Mouse (Mus musculus) neutrophil, adult 83 days (primary cell): ENCODE results near the gene Prkrip1. TPM values are rescaled to one million over a fixed set of nuclear protein-coding genes. Genes with fewer than 3 reads are reported as not detected.

Experiments used
- total RNA-seq, 2 experiments: library from RNA; stranded (reverse); gene quantifications; one replicate each; pipeline ENCODE4 v1.2.4; 2023

Gene Prkrip1
- total RNA-seq = 10 to 100 TPM; 18.0 to 22.7 TPM

GRCm38 (mm10) chr5:136198474-136199391, at the start of gene Prkrip1:
TSS of gene Prkrip1 (minus strand) at chr5:136198963.

GRCm38 (mm10) chr5:136246452-136246838, 47.7 kb upstream of the Prkrip1 start, which contains the start of gene Sh2b2:
TSS of gene Sh2b2 (minus strand) at chr5:136246556.

DNA sequence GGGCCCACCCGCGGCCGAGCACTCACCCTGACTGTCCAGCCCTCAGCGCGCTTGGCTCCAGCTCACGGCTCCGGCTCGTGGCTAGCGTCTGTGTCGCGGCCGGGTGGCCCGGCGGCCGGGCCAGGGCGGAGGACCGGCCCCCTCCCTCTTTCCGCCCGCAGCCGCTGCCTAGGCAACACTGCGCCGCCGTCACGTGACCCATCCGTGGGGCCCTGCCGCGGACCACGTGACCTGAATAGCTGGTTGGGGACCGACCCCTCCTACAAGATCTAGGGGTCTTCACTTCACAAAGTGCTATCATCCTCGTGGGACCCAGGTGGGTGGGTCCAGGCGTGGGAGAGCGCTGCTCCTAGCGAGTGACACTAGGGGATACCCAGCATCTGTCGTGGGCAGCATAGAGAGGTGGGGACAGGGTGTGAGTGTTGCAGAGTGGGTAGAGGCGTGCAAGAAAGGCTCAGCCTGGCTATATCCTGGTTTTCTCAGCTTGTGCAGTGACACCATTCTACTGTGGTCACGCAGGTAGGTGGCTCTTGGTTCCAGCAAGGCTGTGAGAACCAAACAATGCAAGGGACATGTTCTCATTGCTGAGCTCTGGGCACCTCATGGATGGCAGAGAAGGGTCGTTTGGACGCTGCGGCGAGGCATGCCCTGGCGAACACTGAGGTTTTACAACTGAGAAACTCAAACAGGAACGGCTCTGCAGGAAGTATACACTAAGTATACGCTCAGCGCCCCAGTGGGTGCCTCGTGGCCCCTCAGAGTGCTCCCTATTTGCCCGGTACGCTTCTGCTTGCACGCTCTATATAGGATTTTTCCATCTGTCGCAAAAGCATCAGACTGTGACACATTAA, 28.0 kb downstream of the Prkrip1 start, which contains the start of gene Orai2:
Orai2 (minus strand) TSS at position 202 of the 851 bp plus-strand sequence.

GRCm38 (mm10) chr5:136135571-136136291, 63.0 kb downstream of the Prkrip1 start, which contains the start of the genes Lrwd1 and Alkbh4:
TSS of gene Lrwd1 (minus strand) at chr5:136136074.
TSS of gene Alkbh4 (plus strand) at chr5:136136146.

Other genes with a start within 250 kb of the Prkrip1 start
- 1 to 10 TPM; 5.8 to 7.8 TPM for gene Ssc4d, start 224.4 kb downstream of the Prkrip1 start, total RNA-seq
- gene Zp3, start 218.9 kb downstream of the Prkrip1 start, total RNA-seq = not detected
- 10 to 100 TPM; 16.0 to 16.8 TPM for gene Dtx2, start 204.2 kb downstream of the Prkrip1 start, total RNA-seq
- not detected for gene Upk3b, start 160.5 kb downstream of the Prkrip1 start, total RNA-seq
- gene Upk3bl, start 144.5 kb downstream of the Prkrip1 start, total RNA-seq = not detected
- 10 to 100 TPM; 26.6 to 29.9 TPM for gene Rasa4, start 115.0 kb downstream of the Prkrip1 start, total RNA-seq
- gene Polr2j, start 82.3 kb downstream of the Prkrip1 start, total RNA-seq = 10 to 100 TPM; 66.5 to 73.2 TPM
- gene Lrwd1, start 62.9 kb downstream of the Prkrip1 start, total RNA-seq = 10 to 100 TPM; 41.1 to 41.6 TPM
- 10 to 100 TPM; 17.0 to 17.3 TPM for gene Alkbh4, start 62.8 kb downstream of the Prkrip1 start, total RNA-seq
- gene Orai2, start 28.2 kb downstream of the Prkrip1 start, total RNA-seq = 10 to 100 TPM; 69.8 to 71.9 TPM
- 10 to 100 TPM; 15.4 to 20.4 TPM for gene Sh2b2, start 47.6 kb upstream of the Prkrip1 start, total RNA-seq